Mouse (Mus musculus) neural tube, embryonic 14.5 days (tissue): ENCODE results near the gene Cfap61. TPM values are rescaled to one million over a fixed set of nuclear protein-coding genes. Genes with fewer than 3 reads are reported as not detected.

ENCODE experiments used
- ATAC-seq: fragments of 200-750 bp; cut with Nextera tagmentation; 2 replicates; pipeline ENCODE4 v1.8.0; 2017; ENCODE audit warnings: low read depth, mild to moderate bottlenecking, moderate TSS enrichment, moderate library complexity
- H3K27ac ChIP-seq: fragments of 300-500 bp; sonication (generic); 2 replicates; pipeline ENCODE4 v1.5.1; 2014; ENCODE audit warnings: low read depth, mild to moderate bottlenecking, control low read depth, low read length, moderate library complexity, mixed read lengths
- H3K27me3 ChIP-seq: fragments of 300-500 bp; sonication (generic); 2 replicates; pipeline ENCODE4 v1.6.1; 2014; ENCODE audit warnings: low read length; ENCODE audit not compliant: control insufficient read depth, insufficient read depth
- H3K36me3 ChIP-seq: fragments of 300-500 bp; sonication (generic); 2 replicates; pipeline ENCODE4 v1.6.1; 2014; ENCODE audit warnings: low read length, mixed read lengths; ENCODE audit not compliant: control insufficient read depth, insufficient read depth
- H3K4me1 ChIP-seq: fragments of 300-500 bp; sonication (generic); 2 replicates; pipeline ENCODE4 v1.6.1; 2014; ENCODE audit warnings: low read length; ENCODE audit not compliant: control insufficient read depth, insufficient read depth
- H3K4me2 ChIP-seq: fragments of 300-500 bp; sonication (generic); 2 replicates; pipeline ENCODE4 v1.6.1; 2014; ENCODE audit warnings: mild to moderate bottlenecking, low read depth, low read length, control low read depth
- H3K4me3 ChIP-seq: fragments of 300-500 bp; sonication (generic); 2 replicates; pipeline ENCODE4 v1.5.1; 2014; ENCODE audit warnings: low read depth, low read length, control low read depth, mixed read lengths
- H3K9ac ChIP-seq: fragments of 300-500 bp; sonication (generic); replicated peaks from 2 replicates; pipeline ENCODE4 v1.6.1; 2014; ENCODE audit warnings: low read depth, mild to moderate bottlenecking, control low read depth, low read length, mixed read lengths
- H3K9me3 ChIP-seq: fragments of 300-500 bp; sonication (generic); 2 replicates; pipeline ENCODE4 v1.6.1; 2016; ENCODE audit warnings: low read length; ENCODE audit not compliant: control insufficient read depth
- WGBS: fragments of 180-500 bp; shearing (Covaris S2); extraction: QIAGEN DNeasy Blood & Tissue Kit; methylation state at CpG from one replicate; pipeline ENCODE4 v1.1.7; 2014; 5-methylcytosine and 5-hydroxymethylcytosine counted together
- polyA plus RNA-seq: library from polyadenylated mRNA; unstranded; fragments of >200 nt; fragmentation: Nextera tagmentation; extraction: Ambion mirVana; gene quantifications from 2 replicates; pipeline ENCODE4 v1.2.1, GENCODE M21; 2014

Gene Cfap61
- polyA plus RNA-seq, 1 experiment from 2014 or later, result 4.9 TPM

GRCm38 (mm10) chr2:146061421-146062300, 127.1 kb downstream of the Cfap61 start:
- peak; percentile 75 for ATAC-seq
- no peaks in the 10 kb centered on the region for H3K36me3 ChIP-seq
- H3K27ac ChIP-seq, result no peak overlapping the region
- no peaks in the 10 kb centered on the region for H3K27me3 ChIP-seq
- H3K4me2 ChIP-seq, result peak overlapping the region; percentile 32; the same call in 1 of the 2 replicates
- 23% methylated on average over 16 of the region's 16 CpGs for WGBS
- no peak overlapping the region for H3K9ac ChIP-seq
- H3K4me1 ChIP-seq, result peaks cover 14% of the 10 kb centered on the region
- no peak overlapping the region for H3K4me3 ChIP-seq
- no peaks in the 10 kb centered on the region for H3K9me3 ChIP-seq

GRCm38 (mm10) chr2:146062330-146063092, 127.9 kb downstream of the Cfap61 start:
- no peak overlapping the region for H3K9ac ChIP-seq
- peaks cover 14% of the 10 kb centered on the region for H3K4me1 ChIP-seq
- H3K36me3 ChIP-seq, result no peaks in the 10 kb centered on the region
- H3K27ac ChIP-seq, result no peak overlapping the region
- H3K4me2 ChIP-seq, result peak overlapping the region; percentile 32; the same call in 1 of the 2 replicates
- 9% methylated on average over 13 of the region's 13 CpGs for WGBS
- no peak overlapping the region for H3K4me3 ChIP-seq
- H3K9me3 ChIP-seq, result no peaks in the 10 kb centered on the region
- ATAC-seq, result no peak
- H3K27me3 ChIP-seq, result no peaks in the 10 kb centered on the region

GRCm38 (mm10) chr2:146063093-146064074, 128.8 kb downstream of the Cfap61 start:
- H3K9me3 ChIP-seq, result no peaks in the 10 kb centered on the region
- no peak for ATAC-seq
- 29% methylated on average over 11 of the region's 11 CpGs for WGBS
- no peaks in the 10 kb centered on the region for H3K36me3 ChIP-seq
- H3K27me3 ChIP-seq, result no peaks in the 10 kb centered on the region
- H3K4me2 ChIP-seq, result peak overlapping the region; percentile 32; the same call in 1 of the 2 replicates
- no peak overlapping the region for H3K27ac ChIP-seq
- H3K4me1 ChIP-seq, result peaks cover 14% of the 10 kb centered on the region
- H3K4me3 ChIP-seq, result no peak overlapping the region
- no peak overlapping the region for H3K9ac ChIP-seq

GRCm38 (mm10) chr2:146067364-146067763, 132.8 kb downstream of the Cfap61 start:
- 49% methylated on average over 4 of the region's 4 CpGs for WGBS
- ATAC-seq, result no peak

GRCm38 (mm10) chr2:146073300-146073699, 138.7 kb downstream of the Cfap61 start:
- Histone ChIP-seq H3K27me3 (no peaks in the 10 kb centered on the region), H3K9me3 (no peaks in the 10 kb centered on the region), H3K4me3 (no peak overlapping the region), H3K27ac (no peak overlapping the region), H3K9ac (no peak overlapping the region), H3K4me2 (no peak overlapping the region), H3K4me1 (no peaks in the 10 kb centered on the region), H3K36me3 (no peaks in the 10 kb centered on the region)
- WGBS, result 19% methylated on average over 6 of the region's 6 CpGs
- no peak for ATAC-seq

More at GRCm38 (mm10) chr2:146067364-146067763, 132.8 kb downstream of the Cfap61 start:
- Histone ChIP-seq H3K4me3 (no peak overlapping the region), H3K9ac (no peak overlapping the region), H3K4me1 (peaks cover 9% of the 10 kb centered on the region; the same call in 1 of the 2 replicates), H3K27me3 (no peaks in the 10 kb centered on the region), H3K27ac (no peak overlapping the region), H3K9me3 (no peaks in the 10 kb centered on the region), H3K36me3 (no peaks in the 10 kb centered on the region), H3K4me2 (no peak overlapping the region)

- H3K36me3 ChIP-seq, result no peaks in the 10 kb centered on the region
- no peak overlapping the region for H3K27ac ChIP-seq
- no peaks in the 10 kb centered on the region for H3K27me3 ChIP-seq
- ATAC-seq, result no peak
- no peak overlapping the region for H3K9ac ChIP-seq
- 93% methylated on average over 10 of the region's 10 CpGs for WGBS
- H3K4me2 ChIP-seq, result no peak overlapping the region
- no peak overlapping the region for H3K4me3 ChIP-seq
- no peaks in the 10 kb centered on the region for H3K9me3 ChIP-seq
- H3K4me1 ChIP-seq, result no peaks in the 10 kb centered on the region
Measured at GRCm38 (mm10) chr2:146077117-146077516, 142.5 kb downstream of the Cfap61 start.

GRCm38 (mm10) chr2:146080282-146080681, 145.7 kb downstream of the Cfap61 start:
- no peak overlapping the region for H3K4me2 ChIP-seq
- no peak for ATAC-seq
- H3K4me1 ChIP-seq, result no peaks in the 10 kb centered on the region
- H3K27me3 ChIP-seq, result no peaks in the 10 kb centered on the region
- WGBS, result 95% methylated on average over 4 of the region's 4 CpGs
- H3K9ac ChIP-seq, result no peak overlapping the region
- H3K4me3 ChIP-seq, result no peak overlapping the region
- H3K36me3 ChIP-seq, result no peaks in the 10 kb centered on the region
- H3K9me3 ChIP-seq, result no peaks in the 10 kb centered on the region
- no peak overlapping the region for H3K27ac ChIP-seq

GRCm38 (mm10) chr2:146083326-146083871, 148.8 kb downstream of the Cfap61 start:
- ATAC-seq, result no peak
- whole genome bisulfite sequencing, result 41% methylated on average over 6 of the region's 6 CpGs
- Histone ChIP-seq H3K4me2 (no peak overlapping the region), H3K9ac (no peak overlapping the region), H3K9me3 (no peaks in the 10 kb centered on the region), H3K36me3 (no peaks in the 10 kb centered on the region), H3K4me1 (no peaks in the 10 kb centered on the region), H3K27me3 (no peaks in the 10 kb centered on the region), H3K4me3 (no peak overlapping the region), H3K27ac (no peak overlapping the region)
